9 mouse cellular contexts compared by ENCODE assay signal in genomic region chr9:64691176-64691575, GRCm38 (mm10). TPM values are rescaled to one million over a fixed set of nuclear protein-coding genes. Genes with fewer than 3 reads are reported as not detected.
A peak's percentile ranks its signal among the peaks of the same experiment; 100 is the strongest.
DNase-seq lines count a peak whose midpoint lies in the region; ATAC-seq and TF ChIP-seq lines count a peak whose summit lies in the region.
"Had no signal": no experiment of that assay in that cellular context is flagged by ENCODE, and none has a peak within 500 bp of the region (broad histone marks: within the 10 kb centered on the region; RNA-seq: fewer than 3 reads in every experiment).

No protein-coding gene starts in this region.

- H3K4me1 ChIP-seq in embryonic facial prominence, embryonic 10.5 days = peaks cover 15% of the 10 kb centered on the region
- H3K4me1 ChIP-seq in hindbrain, embryonic 13.5 days (replicated peaks) = peaks cover 16% of the 10 kb centered on the region

- peak overlapping the region; percentile 19; the same call in 1 of the 2 replicates for H3K9ac ChIP-seq in hindbrain, embryonic 13.5 days
- H3K9ac ChIP-seq: heart, embryonic 13.5 days had no signal

- intact Hi-C loops in gastrocnemius, adult 2 months (cut with DNase I) = no loop called here
- intact Hi-C loops in left cerebral cortex, postnatal 14 days (cut with DNase I) = loop anchor here (2.0 kb wide), 1 partner anchor 342 kb away; no protein-coding TSS in a partner anchor

- TF ChIP-seq CTCF in gastrocnemius, adult 2 months (IDR thresholded peaks at IDR 0.05) = peak; percentile 63

- no peaks in the 10 kb centered on the region for H3K27me3 ChIP-seq in embryonic facial prominence, embryonic 10.5 days (replicated peaks; ENCODE audit: low read depth, poor library complexity, severe bottlenecking)
- no peaks in the 10 kb centered on the region for H3K27me3 ChIP-seq in hindbrain, embryonic 13.5 days
- H3K27me3 ChIP-seq: heart, embryonic 13.5 days had no signal

- no peak overlapping the region for H3K4me2 ChIP-seq in hindbrain, embryonic 13.5 days
- H3K4me2 ChIP-seq: heart, embryonic 13.5 days had no signal

- H3K9me3 ChIP-seq in embryonic facial prominence, embryonic 10.5 days = no peaks in the 10 kb centered on the region
- H3K9me3 ChIP-seq in hindbrain, embryonic 13.5 days = no peaks in the 10 kb centered on the region
- H3K9me3 ChIP-seq: heart, embryonic 13.5 days had no signal

- peaks cover 19% of the 10 kb centered on the region for H3K36me3 ChIP-seq in embryonic facial prominence, embryonic 10.5 days (replicated peaks)
- H3K36me3 ChIP-seq in hindbrain, embryonic 13.5 days = peaks cover 21% of the 10 kb centered on the region

- H3K27ac ChIP-seq in gastrocnemius, adult 2 months = no peak overlapping the region
- H3K27ac ChIP-seq in embryonic facial prominence, embryonic 10.5 days (replicated peaks) = no peak overlapping the region
- no peak overlapping the region for H3K27ac ChIP-seq in hindbrain, embryonic 13.5 days
- H3K27ac ChIP-seq: heart, embryonic 13.5 days had no signal

- no peak overlapping the region for H3K4me3 ChIP-seq in gastrocnemius, adult 2 months
- no peak overlapping the region for H3K4me3 ChIP-seq in embryonic facial prominence, embryonic 10.5 days
- no peak overlapping the region for H3K4me3 ChIP-seq in hindbrain, embryonic 13.5 days
- H3K4me3 ChIP-seq: heart, embryonic 13.5 days had no signal

- ATAC-seq in hindbrain, embryonic 13.5 days (ENCODE audit: low FRiP score) = peak; percentile 82
- ATAC-seq in megakaryocyte progenitor cell, adult 5-6 weeks (replicated peaks; ENCODE audit: poor library complexity) = peak; percentile 94

- WGBS in embryonic facial prominence, embryonic 10.5 days = 2% methylated on average over 7 of the region's 7 CpGs
- WGBS in hindbrain, embryonic 13.5 days = 3% methylated on average over 7 of the region's 7 CpGs

- DNase-seq in gastrocnemius, adult 2 months = peak; percentile 53
- DNase-seq in gastrocnemius, adult 18-20 months (ENCODE audit: low spot score) = no peak
- peak; percentile 37 for DNase-seq in adrenal gland, adult 8-10 months
- peak; percentile 67 for DNase-seq in embryonic facial prominence, embryonic 10.5 days (ENCODE audit: low spot score)
- DNase-seq in left cerebral cortex, postnatal 14 days (ENCODE audit: low spot score in 2 of 2) = peak; percentile 49 to 72
- DNase-seq in right cerebral cortex, postnatal 4 days = peak; percentile 70

RNA-seq across cellular contexts. Expression of gene Rab11a, which starts 46.4 kb away (rescaled TPM):
- total RNA-seq in gastrocnemius, adult 2 months (2021) = 10 to 100 TPM; 87.7 to 96.7 TPM
- 10 to 100 TPM; 93.9 to 96.6 TPM for total RNA-seq in gastrocnemius, adult 18-20 months (2021)
- total RNA-seq in adrenal gland, adult 8-10 months (2022) = 100 to 1,000 TPM; 231 to 285 (median 262) TPM
- polyA plus RNA-seq in embryonic facial prominence, embryonic 10.5 days (2016; fragmentation: Nextera tagmentation; extraction: Ambion mirVana) = 247 and 254 TPM in 2 replicates
- 381 and 422 TPM in 2 replicates for polyA plus RNA-seq in hindbrain, embryonic 13.5 days (2015; fragmentation: Nextera tagmentation; extraction: Ambion mirVana)
- 100 to 1,000 TPM; 296 to 301 TPM for total RNA-seq in left cerebral cortex, postnatal 14 days (2021)
- 130 and 178 TPM in 2 replicates for total RNA-seq in megakaryocyte progenitor cell, adult 5-6 weeks (2015)
- total RNA-seq in megakaryocyte progenitor cell, adult 5-6 weeks (2017) = 84.2 and 91.4 TPM in 2 replicates
